Mouse (Mus musculus) midbrain, postnatal 0 days (tissue): ENCODE measurements around the gene Ccnb3. TPM values are rescaled to one million over a fixed set of nuclear protein-coding genes. Genes with fewer than 3 reads are reported as not detected.
"Not testable (repeated sequence)": the region's sequence is repeated elsewhere in the genome, so short reads cannot be mapped to it uniquely, and the experiment has no call there.

Experiments used
- ATAC-seq: fragments of 200-750 bp; cut with Nextera tagmentation; 2 replicates; pipeline ENCODE4 v1.8.0; 2017; ENCODE audit warnings: moderate number of reproducible peaks, mild to moderate bottlenecking, moderate TSS enrichment, moderate library complexity; ENCODE audit not compliant: low FRiP score
- DNase-seq: peaks from one replicate; pipeline ENCODE4 v3.0.0-alpha.2; 2015; ENCODE audit warnings: low spot score
- H3K27ac ChIP-seq: fragments of 300-500 bp; sonication (generic); 2 replicates; pipeline ENCODE4 v1.5.1; 2014; ENCODE audit warnings: low read depth, mild to moderate bottlenecking, low read length, mixed read lengths
- H3K27me3 ChIP-seq: fragments of 300-500 bp; sonication (generic); 2 replicates; pipeline ENCODE4 v1.6.1; 2014; ENCODE audit warnings: low read length, control low read depth, mixed read lengths; ENCODE audit not compliant: insufficient read depth
- H3K36me3 ChIP-seq: fragments of 300-500 bp; sonication (generic); 2 replicates; pipeline ENCODE4 v1.6.1; 2014; ENCODE audit warnings: low read length, control low read depth, mixed read lengths; ENCODE audit not compliant: insufficient read depth
- H3K4me1 ChIP-seq: fragments of 300-500 bp; sonication (generic); 2 replicates; pipeline ENCODE4 v1.6.1; 2014; ENCODE audit warnings: mild to moderate bottlenecking, control low read depth, antibody characterized with exemption, low read length, mixed read lengths; ENCODE audit not compliant: insufficient read depth
- H3K4me2 ChIP-seq: fragments of 300-500 bp; sonication (generic); 2 replicates; pipeline ENCODE4 v1.6.1; 2014; ENCODE audit warnings: low read depth, mild to moderate bottlenecking, low read length, mixed read lengths; ENCODE audit not compliant: poor library complexity, severe bottlenecking
- H3K4me3 ChIP-seq: fragments of 300-500 bp; sonication (generic); 2 replicates; pipeline ENCODE4 v1.5.1; 2014; ENCODE audit warnings: low read depth, mild to moderate bottlenecking, low read length, moderate library complexity
- H3K9ac ChIP-seq: fragments of 300-500 bp; sonication (generic); replicated peaks from 2 replicates; pipeline ENCODE4 v1.6.1; 2014; ENCODE audit warnings: mild to moderate bottlenecking, low read length, moderate library complexity, mixed read lengths; ENCODE audit not compliant: poor library complexity, severe bottlenecking
- H3K9me3 ChIP-seq: fragments of 300-500 bp; sonication (generic); 2 replicates; pipeline ENCODE4 v1.6.1; 2016; ENCODE audit warnings: low read length, control low read depth
- CTCF ChIP-seq: IDR thresholded peaks from 2 replicates; pipeline ENCODE4 v1.5.1; 2016; ENCODE audit warnings: antibody characterized with exemption, mild to moderate bottlenecking
- WGBS: fragments of 180-500 bp; shearing (Covaris S2); extraction: QIAGEN DNeasy Blood & Tissue Kit; methylation state at CpG from one replicate; pipeline ENCODE4 v1.1.7; 2014; 5-methylcytosine and 5-hydroxymethylcytosine counted together
- polyA plus RNA-seq: library from polyadenylated mRNA; unstranded; fragments of >200 nt; fragmentation: Nextera tagmentation; extraction: Ambion mirVana; gene quantifications from 2 replicates; pipeline ENCODE4 v1.2.1, GENCODE M21; 2015
- total RNA-seq: library from RNA; depleted of rRNA; stranded (reverse); fragments of >200 nt; gene quantifications from 2 replicates; pipeline ENCODE4 v1.2.3, GENCODE M21; 2014; rRNA removed

The Ccnb3 gene
- total and polyA plus RNA-seq, 2 experiments from 2014 or later: not detected

GRCm38 (mm10) chrX:7064109-7064508 lies 22.7 kb upstream of the Ccnb3 start:
- ATAC-seq (no peak), DNase-seq (no peak)
- Histone ChIP-seq H3K4me3 (no peak overlapping the region), H3K4me1 (no peaks in the 10 kb centered on the region), H3K4me2 (no peak overlapping the region), H3K9ac (no peak overlapping the region), H3K36me3 (no peaks in the 10 kb centered on the region), H3K27ac (no peak overlapping the region), H3K27me3 (no peaks in the 10 kb centered on the region), H3K9me3 (no peaks in the 10 kb centered on the region)
- TF ChIP-seq CTCF: no peak

GRCm38 (mm10) chrX:7057634-7058033 lies 16.2 kb upstream of the Ccnb3 start:
- DNase-seq: no peak

GRCm38 (mm10) chrX:7057056-7057455 lies 15.6 kb upstream of the Ccnb3 start:
- no peak for ATAC-seq
- no peaks in the 10 kb centered on the region for H3K4me1 ChIP-seq
- TF ChIP-seq CTCF: no peak

More at GRCm38 (mm10) chrX:7057634-7058033, 16.2 kb upstream of the Ccnb3 start:
- H3K36me3 ChIP-seq: no peaks in the 10 kb centered on the region
- H3K27me3 ChIP-seq: no peaks in the 10 kb centered on the region
- no peak overlapping the region for H3K4me3 ChIP-seq
- no peak overlapping the region for H3K4me2 ChIP-seq
- no peak overlapping the region for H3K9ac ChIP-seq
- 52% methylated on average over 2 of the region's 2 CpGs for WGBS
- TF ChIP-seq CTCF: no peak
- no peak overlapping the region for H3K27ac ChIP-seq
- ATAC-seq: no peak
- no peaks in the 10 kb centered on the region for H3K9me3 ChIP-seq
- H3K4me1 ChIP-seq: no peaks in the 10 kb centered on the region

GRCm38 (mm10) chrX:6983916-6984315 lies 57.5 kb downstream of the Ccnb3 start:
- not testable (repeated sequence) for ATAC-seq, H3K36me3 ChIP-seq

More at GRCm38 (mm10) chrX:7057056-7057455, 15.6 kb upstream of the Ccnb3 start:
- no peaks in the 10 kb centered on the region for H3K36me3 ChIP-seq
- no peak overlapping the region for H3K27ac ChIP-seq
- no peaks in the 10 kb centered on the region for H3K27me3 ChIP-seq
- no peak for DNase-seq
- H3K9ac ChIP-seq: no peak overlapping the region
- no peak overlapping the region for H3K4me2 ChIP-seq
- H3K9me3 ChIP-seq: no peaks in the 10 kb centered on the region
- H3K4me3 ChIP-seq: no peak overlapping the region

GRCm38 (mm10) chrX:6971956-6972355 lies 69.5 kb downstream of the Ccnb3 start:
- Histone ChIP-seq H3K27ac (no peak overlapping the region), H3K4me1 (no peaks in the 10 kb centered on the region), H3K9ac (no peak overlapping the region), H3K4me3 (no peak overlapping the region), H3K9me3 (no peaks in the 10 kb centered on the region), H3K4me2 (no peak overlapping the region), H3K27me3 (no peaks in the 10 kb centered on the region), H3K36me3 (no peaks in the 10 kb centered on the region)
- TF ChIP-seq CTCF: no peak
- no peak for ATAC-seq
- DNase-seq: no peak
- 69% methylated on average over 1 of the region's 1 CpGs for WGBS

More at GRCm38 (mm10) chrX:6983916-6984315, 57.5 kb downstream of the Ccnb3 start:
- not testable (repeated sequence) for H3K9ac ChIP-seq, H3K4me1 ChIP-seq, H3K9me3 ChIP-seq, H3K4me2 ChIP-seq, H3K27me3 ChIP-seq, H3K4me3 ChIP-seq, H3K27ac ChIP-seq, DNase-seq
- WGBS: 86% methylated on average over 3 of the region's 4 CpGs

- Histone ChIP-seq H3K4me1 (no peaks in the 10 kb centered on the region), H3K9ac (no peak overlapping the region), H3K27ac (no peak overlapping the region), H3K27me3 (no peaks in the 10 kb centered on the region), H3K36me3 (no peaks in the 10 kb centered on the region), H3K4me2 (no peak overlapping the region), H3K4me3 (no peak overlapping the region), H3K9me3 (no peaks in the 10 kb centered on the region)
- WGBS: 83% methylated on average over 3 of the region's 3 CpGs
- ATAC-seq (no peak), DNase-seq (no peak)
- TF ChIP-seq CTCF: no peak
These were observed 72.8 kb downstream of the Ccnb3 start for GRCm38 (mm10) chrX:6968598-6968997.

Other genes starting within 250 kb of the Ccnb3 start
- not detected in 2 replicates for gene Akap4, start 25.9 kb upstream of the Ccnb3 start, total RNA-seq
- not detected in 2 replicates for gene Akap4, start 25.9 kb upstream of the Ccnb3 start, polyA plus RNA-seq